Mouse (Mus musculus) embryo, embryonic 10.5 days (tissue): ENCODE measurements around the gene Podxl2.

Experiments
- DNase-seq: peaks from one replicate; pipeline ENCODE4 v3.0.0-alpha.2; 2015; ENCODE audit warnings: low spot score

Podxl2 gene

DNA sequence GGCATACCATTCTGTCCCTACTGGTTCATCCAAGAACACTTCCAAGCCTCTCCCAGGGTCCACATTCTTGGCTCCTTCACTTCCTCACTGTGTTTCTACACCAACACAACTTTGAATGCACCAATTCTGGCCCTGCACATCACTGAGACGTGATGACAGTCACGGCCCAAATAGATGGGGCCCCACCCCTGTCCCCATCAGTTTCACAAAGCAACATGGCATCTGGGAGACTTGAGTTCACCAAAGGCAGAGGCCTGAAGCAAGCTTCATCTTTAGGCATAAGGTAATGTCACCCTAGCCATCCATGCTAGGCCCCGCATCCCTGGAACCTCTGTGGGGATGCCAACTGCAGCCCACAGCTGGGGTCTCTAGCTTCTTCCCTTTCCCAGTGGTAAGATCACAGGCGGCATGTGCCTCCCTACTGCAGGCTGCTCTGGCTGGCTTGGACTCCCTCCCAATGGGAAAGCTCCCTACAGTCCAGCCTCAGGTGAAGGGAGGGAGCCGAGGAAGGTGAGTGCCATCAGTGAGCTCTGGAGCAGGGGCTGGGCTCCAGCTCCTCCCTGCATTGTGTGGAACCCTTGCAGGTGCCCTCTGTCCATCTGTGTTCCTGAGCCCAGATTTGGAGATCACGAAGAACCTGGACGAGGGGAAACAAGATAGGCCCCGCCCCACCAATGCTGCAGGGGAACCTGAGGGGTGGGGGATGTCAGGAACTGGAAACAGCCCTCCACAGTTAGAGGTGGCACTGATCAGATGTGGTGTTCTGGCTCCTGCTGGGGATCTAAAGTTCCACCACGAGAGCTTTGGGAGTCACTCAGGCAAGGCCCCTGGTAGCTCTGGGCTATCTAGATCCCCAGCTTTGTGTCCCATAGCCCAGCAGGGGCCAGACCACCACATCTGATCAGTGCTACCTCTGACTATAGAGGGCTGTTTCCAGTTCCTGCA is 30.8 kb downstream of the Podxl2 start:
- DNase-seq = no peak

DNA sequence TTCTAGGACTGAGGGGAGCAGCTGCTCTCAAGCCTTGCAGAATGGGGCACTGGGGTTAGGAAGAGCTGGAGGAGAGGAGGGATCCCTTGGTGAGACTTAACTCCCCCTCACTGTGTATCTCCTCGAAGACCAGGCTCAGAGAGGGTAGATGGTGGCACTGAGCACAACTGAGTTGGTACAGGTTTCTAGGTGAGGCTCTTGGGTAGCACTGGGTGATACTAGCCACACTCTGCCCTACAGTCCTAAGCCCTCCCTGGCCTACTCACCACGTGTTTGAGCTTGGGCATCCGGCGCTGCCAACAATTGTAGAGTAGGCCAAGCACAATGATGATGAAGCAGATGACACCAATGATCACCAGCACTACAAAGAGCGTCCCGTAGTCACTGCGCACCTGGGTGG is 31.6 kb downstream of the Podxl2 start:
- no peak for DNase-seq

DNA sequence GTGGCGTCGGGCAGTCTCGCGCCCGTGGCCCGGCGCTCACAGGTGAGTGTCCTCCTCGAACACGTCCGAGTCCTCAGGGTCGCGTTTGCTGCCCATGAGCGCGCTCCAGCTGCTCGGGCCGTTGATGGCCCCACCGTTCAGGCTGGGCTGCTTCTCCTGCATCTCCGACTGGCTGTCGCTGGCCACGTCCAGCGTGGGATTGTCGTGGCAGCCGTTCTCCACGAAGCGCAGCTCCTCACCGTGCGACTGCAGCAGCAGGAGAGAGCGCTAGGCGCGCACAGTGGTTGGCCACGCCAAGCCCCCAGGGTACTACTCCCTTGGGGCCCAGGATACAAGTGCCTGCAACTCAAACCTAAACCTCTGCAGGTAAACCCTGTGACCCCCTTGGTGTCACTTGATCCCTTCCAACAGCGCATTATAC is 32.1 kb downstream of the Podxl2 start:
- peak; percentile 42 for DNase-seq

DNA sequence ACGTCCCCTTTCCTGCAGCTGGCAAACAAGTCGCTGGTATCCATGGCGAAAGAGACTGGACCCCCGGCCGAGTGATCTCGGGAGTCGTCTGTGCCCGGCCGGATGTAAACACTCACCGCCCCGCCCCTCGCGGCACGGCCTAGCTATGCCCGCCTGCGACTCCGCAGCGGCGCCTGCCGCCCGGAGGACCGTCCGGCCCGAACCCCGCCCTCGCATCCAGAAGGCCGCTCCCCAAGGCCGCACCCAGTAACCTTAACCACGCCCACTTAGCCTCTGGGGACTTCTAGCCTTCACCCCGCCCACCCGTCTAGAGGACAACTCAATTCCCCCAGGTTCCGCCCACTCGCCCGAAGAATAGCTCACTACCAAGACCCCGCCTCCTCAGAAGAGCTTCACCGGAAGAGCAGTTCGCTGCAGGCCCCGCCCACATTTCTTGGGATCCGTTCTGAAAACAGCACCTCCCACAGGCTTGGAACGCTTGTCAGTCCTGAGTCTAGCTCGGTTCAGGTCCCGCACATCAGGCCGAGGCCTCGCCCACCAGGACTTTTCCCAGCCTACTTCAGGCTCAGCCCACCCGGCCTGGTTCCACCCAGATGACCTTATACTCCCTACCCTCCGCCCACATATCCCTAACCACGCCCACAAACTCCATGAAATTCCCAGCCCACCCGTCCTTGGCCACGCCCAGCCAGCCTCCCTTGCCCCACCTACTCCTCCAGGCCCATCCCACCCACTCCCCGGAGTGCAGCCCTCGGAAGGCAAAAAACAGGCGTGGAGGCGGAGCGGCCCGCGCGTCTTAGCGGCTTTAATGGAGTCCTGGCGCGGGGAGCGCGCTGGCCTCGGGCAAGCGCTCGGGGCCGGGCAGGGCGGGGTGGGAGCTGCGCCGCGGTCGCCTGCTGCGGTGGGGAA is 32.8 kb downstream of the Podxl2 start, which contains the start of gene Abtb1:
Gene Abtb1, minus strand, starts transcription at position 204 of the 909 bp plus-strand sequence.
- peak; percentile 100 for DNase-seq

DNA sequence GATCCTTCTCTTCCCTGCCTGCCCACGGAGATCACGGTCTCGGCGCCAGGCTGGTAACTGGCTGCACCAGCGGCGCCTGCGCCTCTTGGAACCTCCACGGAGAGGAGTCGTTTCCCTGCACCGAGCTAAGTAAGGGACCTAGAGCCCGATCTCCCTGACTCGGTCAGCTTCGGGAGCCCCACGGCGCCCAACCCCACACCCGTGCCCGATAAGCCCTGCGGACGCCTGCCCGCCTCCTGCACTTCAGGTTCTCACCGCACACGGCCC is 33.4 kb downstream of the Podxl2 start:
- no peak for DNase-seq

DNA sequence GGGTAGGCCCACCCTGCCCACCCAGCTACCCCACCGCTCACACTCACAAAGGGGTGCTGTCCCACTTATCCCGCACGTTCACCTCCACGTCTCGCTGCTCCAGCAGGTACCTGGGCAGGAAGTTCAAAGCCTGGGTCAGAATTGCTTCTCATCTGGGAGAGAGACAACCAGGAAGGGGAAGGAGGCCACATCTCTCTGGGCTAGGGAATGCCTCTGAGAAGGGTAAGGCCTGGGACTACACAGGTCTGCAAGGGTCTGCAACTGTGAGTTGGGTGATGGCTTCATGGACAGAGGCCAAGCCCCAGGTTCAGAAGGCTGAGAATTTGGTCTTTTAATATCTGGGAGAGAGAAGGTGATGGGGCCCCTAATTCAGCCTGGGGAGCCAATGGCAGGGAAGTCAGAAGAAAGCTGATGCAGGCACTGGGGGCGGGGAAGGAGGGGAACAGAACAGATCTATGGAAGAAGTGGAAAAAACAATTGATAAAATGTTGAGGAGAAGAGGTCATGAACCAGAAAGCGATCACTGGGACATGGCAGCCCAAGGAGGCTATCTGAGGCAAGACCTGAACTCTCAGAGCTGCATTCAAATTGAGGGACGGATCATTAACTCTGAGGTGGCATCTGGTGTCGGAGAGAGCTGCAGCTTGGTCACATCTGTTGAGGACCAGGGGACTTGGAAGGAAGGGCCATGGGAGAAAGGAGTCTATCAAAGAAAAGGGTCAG is 33.9 kb downstream of the Podxl2 start:
- no peak for DNase-seq

DNA sequence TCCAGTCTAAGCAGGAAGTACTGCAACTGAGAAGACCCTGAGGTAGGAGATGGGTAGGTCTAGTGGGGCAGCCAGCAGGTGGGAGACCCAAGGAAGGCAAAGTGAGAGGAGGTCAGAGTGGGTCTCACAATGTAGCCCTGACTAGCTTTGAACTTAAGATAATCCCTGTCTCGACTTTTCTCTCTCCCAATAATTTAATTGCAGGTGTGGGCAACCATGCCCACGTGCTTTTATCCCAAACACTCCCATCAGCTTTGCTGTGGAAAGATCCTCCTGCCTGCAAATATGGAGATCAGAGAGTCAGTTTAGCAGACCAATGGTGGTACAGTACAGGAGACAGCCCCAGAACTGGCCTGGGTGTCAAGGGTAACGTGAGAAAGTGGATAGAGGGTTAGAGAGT is 34.6 kb downstream of the Podxl2 start:
- no peak for DNase-seq

DNA sequence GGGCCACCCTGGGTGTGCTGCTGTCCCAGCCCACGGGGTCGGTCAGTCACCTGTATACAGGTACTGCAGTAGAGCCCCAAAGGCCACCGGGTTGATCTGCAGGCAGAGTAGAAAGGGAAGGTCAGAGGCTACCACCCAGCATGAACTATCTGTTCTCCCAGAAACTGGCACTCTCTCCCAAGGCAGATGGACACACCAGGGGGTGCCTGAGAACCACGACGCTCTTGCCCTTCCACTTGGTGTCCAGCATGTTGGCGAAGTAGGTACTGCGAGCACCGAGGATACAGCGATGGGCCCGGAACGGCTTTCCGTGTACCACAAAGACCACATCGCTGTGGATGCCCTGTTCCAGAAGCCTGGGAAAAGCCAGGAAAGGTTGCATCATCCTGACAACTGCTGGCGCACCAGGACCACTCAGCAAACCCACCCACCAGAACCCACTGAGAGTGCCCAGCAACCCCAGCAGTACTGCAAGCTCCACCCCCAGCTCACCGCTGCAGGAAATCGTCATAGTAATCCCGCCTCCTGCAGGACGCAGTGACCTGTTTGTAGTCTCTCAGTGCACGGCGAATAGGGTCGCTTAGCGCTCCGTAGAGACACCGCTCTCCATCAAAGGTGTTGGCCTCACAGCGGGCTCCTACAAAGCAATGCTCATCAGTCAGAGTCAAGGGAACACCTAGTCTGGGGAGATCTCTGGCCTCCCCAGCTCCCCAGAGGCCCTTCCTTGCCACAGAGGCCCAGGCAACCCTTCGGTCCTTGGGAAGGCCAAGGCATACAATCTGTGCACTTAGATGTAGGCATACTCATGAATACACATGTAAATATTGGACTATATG is 35.5 kb downstream of the Podxl2 start:
- DNase-seq = no peak

DNA sequence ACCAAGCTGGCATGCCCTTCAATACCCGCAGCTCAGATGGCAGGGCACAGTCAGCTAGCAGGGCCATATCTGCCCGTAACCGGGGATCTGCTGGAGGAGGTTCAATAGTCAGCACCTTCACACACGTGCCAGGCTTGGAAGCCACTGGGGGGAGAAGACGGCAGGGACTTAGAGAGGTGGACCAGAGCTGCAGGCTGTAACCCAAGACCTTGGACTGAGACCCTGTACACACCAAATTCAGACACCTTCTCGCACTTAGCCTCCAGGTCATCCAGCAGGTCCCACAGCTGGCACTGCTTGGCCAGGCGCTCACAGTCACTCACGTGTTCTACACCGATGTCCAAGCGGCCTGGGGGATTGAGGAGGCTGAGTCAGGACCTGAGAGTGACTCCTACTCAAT is 36.2 kb downstream of the Podxl2 start:
- DNase-seq = no peak

DNA sequence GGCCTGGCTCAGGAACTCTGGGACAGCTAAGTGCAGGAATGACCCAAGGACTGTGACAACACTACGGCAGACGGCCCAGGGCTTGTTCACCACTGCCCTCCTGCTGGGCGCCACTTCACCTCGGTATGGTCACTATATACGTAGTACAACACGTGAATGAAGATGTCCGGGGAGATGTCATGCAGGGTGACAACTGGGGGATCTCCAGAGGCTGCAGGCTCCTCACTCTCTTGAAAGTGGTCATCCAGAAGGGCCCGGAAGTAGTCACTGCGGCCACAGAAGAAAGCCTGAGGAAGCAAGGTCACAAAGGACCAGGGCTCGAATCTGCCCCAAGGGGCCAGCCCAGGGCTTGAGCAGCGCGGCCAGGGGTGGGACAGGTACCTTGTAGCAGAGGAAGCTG is 36.8 kb downstream of the Podxl2 start:
- DNase-seq = no peak

DNA sequence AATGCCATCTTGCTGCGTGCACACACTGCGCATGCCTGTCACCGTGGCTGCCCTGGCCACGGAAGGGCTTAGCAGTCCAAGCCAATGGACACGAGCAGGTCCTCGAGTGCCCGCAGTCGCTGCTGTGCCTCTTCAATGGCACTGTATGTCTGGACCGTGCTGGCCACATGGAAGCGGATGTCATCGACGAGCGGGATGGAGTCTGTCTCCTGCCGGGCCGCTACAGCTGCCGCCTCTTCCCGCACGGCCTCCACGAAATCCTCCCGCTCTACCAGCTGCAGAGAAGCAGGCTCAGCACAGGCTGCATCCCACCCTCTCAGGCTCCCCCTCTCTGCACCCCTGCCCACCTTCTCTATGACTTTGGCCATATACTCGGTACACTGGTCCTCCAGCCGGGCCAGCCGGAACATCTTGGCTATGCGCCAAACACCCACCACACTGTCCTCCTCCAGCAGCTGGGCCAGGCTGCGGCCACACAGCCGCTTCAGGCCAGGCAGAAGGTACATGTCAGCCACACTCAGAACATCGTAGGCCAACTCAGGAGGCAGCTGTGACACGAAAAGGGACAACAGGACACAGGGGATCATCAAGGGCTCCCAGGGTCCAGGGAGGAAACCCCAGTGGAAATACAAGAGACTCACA is 38.5 kb downstream of the Podxl2 start:
- DNase-seq = no peak

DNA sequence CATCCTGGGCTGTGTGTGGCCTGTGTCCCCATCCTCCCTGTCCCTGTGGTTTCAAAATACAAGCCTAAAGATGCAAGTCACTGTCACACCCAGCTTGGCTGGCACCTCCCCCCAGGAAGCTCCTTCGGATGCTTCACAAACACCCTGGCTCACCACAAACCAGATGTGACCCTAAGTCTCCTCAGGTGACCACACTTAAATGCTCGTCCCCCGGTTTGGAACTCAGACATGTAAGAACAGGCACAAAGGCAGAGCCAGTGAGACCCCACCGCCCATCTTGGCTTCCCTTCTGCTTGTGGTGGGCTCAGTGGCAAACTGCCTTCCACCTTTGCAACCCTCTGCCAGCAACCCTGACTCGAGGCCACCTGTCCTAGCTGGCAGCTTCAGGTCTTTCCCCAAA is 39.8 kb downstream of the Podxl2 start:
- no peak for DNase-seq

DNA sequence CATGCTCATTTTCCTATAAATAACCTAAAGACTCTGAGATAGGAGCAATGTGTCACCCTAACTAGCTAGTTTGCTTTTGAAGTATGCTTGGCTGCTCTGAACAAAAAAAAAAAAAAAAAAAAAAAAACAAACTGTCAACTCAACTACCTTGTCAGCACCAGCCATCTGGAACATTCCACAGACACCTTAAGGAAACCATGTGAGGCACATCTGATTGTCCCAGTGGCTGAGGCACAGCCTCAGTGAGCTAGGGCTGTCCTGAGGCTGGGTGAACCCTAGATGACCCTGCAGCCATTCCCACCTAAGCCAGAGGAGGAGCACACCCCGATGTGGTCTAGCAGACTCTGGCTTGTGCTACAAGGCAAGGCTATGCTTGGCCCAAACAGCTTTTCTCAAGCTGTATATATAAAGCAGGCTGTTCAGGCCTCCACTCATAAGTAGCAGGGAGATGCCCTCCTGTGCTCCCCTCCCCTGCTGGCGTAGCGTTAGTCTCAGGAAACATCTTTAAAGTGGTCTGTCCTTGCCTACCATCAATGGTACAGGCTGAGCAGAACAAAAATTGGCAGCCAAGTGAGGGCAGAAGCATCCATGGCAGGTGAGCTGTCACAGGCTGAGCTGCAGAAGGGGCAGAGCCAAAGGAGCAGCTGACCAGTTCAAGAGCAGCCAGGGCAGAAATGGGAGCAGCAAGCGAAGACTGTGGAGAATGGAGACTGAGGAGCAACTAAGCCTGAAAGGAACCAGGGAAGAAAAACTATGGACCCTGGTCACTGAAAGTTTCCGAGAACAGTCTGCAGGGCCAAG is 41.3 kb downstream of the Podxl2 start:
- DNase-seq = no peak

DNA sequence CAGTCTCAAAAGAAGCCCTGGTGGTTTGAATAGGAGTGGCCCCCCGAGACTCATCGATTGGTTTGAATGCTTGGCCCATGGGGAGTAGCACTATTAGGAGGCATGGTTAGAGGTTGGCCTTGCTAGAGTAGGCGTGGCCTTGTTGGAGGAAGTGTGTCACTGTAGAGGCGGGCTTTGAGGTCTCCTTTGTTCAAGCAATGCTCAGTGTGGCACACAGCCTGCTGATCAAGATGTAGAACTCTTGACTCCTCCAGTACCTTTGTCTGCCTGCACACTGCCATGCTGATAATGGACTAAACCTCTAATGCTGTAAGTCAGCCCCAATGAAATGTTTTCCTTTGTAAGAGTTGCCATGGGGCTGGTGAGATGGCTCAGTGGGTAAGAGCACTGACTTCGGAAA is 42.2 kb downstream of the Podxl2 start:
- DNase-seq = no peak

DNA sequence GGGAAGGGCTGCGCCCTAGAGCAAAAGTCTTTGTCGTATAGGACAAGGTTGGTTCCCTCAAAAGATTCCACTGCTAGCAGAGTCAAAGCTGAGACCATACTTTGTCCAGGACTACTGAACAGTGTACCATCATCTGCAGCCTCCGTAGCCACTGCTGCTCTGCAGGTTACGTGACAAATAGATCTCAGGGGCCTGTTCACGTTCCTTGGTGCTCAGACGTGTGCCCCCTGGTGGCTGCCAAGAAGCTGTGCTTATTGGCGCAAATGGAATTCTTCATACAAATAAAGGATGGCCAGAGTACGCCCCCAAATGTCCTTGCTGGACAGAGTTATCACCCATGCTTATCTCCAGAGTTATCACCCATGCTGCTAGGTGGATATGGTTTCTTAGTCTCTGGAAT is 43.4 kb downstream of the Podxl2 start:
- DNase-seq = peak; percentile 91

DNA sequence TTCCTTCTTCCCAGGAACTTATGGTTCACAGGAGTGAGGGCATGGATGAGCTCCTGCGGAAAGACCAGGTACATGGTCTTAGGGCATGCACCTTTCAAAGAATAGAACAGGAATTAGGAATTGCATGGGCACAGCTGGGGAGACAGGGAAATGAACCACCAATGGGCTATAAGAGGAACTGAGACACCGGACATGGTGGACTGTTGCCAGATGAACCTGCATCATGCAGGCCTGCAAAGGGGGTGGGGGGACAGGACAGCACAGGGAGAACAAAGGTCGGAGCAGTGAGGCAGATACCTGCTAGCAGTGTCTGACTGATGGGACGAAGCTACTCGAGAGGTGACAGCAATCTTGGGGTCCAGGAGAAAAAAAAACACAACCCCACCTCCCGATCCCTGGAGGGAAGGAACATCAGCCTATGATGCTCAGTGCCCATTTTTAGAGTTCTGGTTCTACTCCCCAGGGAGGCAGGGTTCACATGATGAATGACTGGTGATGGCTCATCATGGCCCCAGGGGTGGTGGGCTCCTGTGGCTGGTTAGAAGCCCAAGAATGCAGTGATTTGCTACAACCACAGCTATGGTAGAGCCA is 44.6 kb downstream of the Podxl2 start:
- DNase-seq = no peak

DNA sequence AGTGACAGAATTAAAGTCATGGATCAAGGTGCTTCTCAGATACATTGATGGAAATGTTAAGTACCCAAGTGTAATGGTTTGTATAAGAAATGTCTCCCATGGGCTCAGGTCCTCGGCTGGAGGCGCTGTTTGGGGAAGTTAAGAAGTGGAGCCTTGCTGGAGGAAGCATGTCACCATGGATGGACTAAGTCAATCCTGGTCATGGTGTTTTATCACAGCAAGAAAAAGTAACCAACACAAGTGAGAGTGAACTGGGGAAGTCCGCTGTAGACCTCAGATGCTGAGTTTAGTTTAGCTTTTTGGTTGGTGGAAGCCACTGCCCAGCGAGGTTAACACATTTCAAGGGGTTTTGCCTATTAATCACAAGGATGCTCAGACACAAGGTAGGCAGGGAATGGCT is 45.3 kb downstream of the Podxl2 start:
- no peak for DNase-seq

DNA sequence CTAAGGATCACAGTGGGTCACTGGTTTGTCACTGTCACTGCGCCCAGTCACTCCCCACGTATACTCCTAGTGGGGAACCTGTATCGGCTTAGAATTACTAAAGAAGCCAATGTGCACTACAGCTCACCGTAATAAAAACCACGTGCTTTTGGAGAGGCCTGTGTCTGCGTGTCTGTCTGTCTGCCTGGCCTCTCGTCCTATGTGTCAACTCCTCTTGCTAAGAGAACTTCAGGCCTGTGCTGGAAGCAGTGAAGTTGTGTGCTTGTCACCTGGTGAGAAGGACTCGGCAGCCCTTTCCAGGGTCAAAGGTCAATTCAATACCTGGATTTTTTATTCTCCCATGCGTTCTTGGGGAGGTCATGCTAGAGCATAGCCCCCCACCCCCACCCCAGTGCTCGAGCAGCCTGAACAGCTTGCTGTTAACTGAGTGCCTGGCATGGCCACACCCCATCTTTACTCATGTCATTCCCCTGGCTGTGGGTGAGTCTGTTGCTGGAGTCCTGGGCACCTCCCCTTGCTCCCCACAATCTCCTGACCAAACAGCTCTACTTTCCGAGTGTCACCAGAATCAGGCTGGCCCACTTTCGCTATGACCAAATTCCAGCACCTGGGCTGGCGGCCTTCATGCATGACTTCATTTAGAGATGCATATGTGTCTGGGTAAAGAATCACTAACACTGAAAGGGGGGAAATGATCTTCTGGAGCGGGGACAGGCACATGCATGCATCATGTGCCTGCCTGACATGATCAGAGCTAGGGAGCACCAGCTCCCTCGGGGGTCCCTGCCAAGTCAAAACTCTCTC is 46.4 kb downstream of the Podxl2 start:
- no peak for DNase-seq
